Mouse (Mus musculus): ENCODE measurements around the gene Fam102a. TPM values are rescaled to one million over a fixed set of nuclear protein-coding genes. Genes with fewer than 3 reads are reported as not detected.

Gene Fam102a
- polyA plus RNA-seq, 1 experiment from 2014 or later, result 7.6 TPM

Other genes starting within 250 kb of the Fam102a start
- 21.5 and 21.6 TPM in 2 replicates for gene Golga2, start 247.9 kb upstream of the Fam102a start, polyA plus RNA-seq (2015; fragmentation: Nextera tagmentation; extraction: Ambion mirVana)
- gene Swi5, start 247.3 kb upstream of the Fam102a start, polyA plus RNA-seq (2015; fragmentation: Nextera tagmentation; extraction: Ambion mirVana), result 342 and 377 TPM in 2 replicates
- 47.1 and 51.4 TPM in 2 replicates for gene Ciz1, start 183.0 kb upstream of the Fam102a start, polyA plus RNA-seq (2015; fragmentation: Nextera tagmentation; extraction: Ambion mirVana)
- 11.8 and 12.5 TPM in 2 replicates for gene Dnm1, start 182.0 kb upstream of the Fam102a start, polyA plus RNA-seq (2015; fragmentation: Nextera tagmentation; extraction: Ambion mirVana)
- 44.2 and 45.8 TPM in 2 replicates for gene 1110008P14Rik, start 153.4 kb upstream of the Fam102a start, polyA plus RNA-seq (2015; fragmentation: Nextera tagmentation; extraction: Ambion mirVana)
- 2.2 and 4.2 TPM in 2 replicates for gene Lcn2, start 147.1 kb upstream of the Fam102a start, polyA plus RNA-seq (2015; fragmentation: Nextera tagmentation; extraction: Ambion mirVana)
- gene Ptges2, start 139.4 kb upstream of the Fam102a start, polyA plus RNA-seq (2015; fragmentation: Nextera tagmentation; extraction: Ambion mirVana), result 49.1 and 49.8 TPM in 2 replicates
- 5.1 and 5.3 TPM in 2 replicates for gene Naif1, start 84.9 kb upstream of the Fam102a start, polyA plus RNA-seq (2015; fragmentation: Nextera tagmentation; extraction: Ambion mirVana)
- gene Slc25a25, start 83.9 kb upstream of the Fam102a start, polyA plus RNA-seq (2015; fragmentation: Nextera tagmentation; extraction: Ambion mirVana), result 19.3 and 19.9 TPM in 2 replicates
- 123 and 128 TPM in 2 replicates for gene Dpm2, start 35.5 kb downstream of the Fam102a start, polyA plus RNA-seq (2015; fragmentation: Nextera tagmentation; extraction: Ambion mirVana)
- 0.33 and 0.34 TPM in 2 replicates for gene Pip5kl1, start 39.5 kb downstream of the Fam102a start, polyA plus RNA-seq (2015; fragmentation: Nextera tagmentation; extraction: Ambion mirVana)
- gene 9430097D07Rik, start 40.4 kb downstream of the Fam102a start, polyA plus RNA-seq (2015; fragmentation: Nextera tagmentation; extraction: Ambion mirVana), result not detected in 2 replicates
- gene St6galnac4, start 51.8 kb downstream of the Fam102a start, polyA plus RNA-seq (2015; fragmentation: Nextera tagmentation; extraction: Ambion mirVana), result 14.7 and 16.5 TPM in 2 replicates
- gene St6galnac6, start 64.4 kb downstream of the Fam102a start, polyA plus RNA-seq (2015; fragmentation: Nextera tagmentation; extraction: Ambion mirVana), result 12.3 and 15.2 TPM in 2 replicates
- gene Ak1, start 86.4 kb downstream of the Fam102a start, polyA plus RNA-seq (2015; fragmentation: Nextera tagmentation; extraction: Ambion mirVana), result 15.3 and 18.6 TPM in 2 replicates
- gene Eng, start 111.3 kb downstream of the Fam102a start, polyA plus RNA-seq (2015; fragmentation: Nextera tagmentation; extraction: Ambion mirVana), result 66.8 and 70.3 TPM in 2 replicates
- 29.8 and 32.0 TPM in 2 replicates for gene Fpgs, start 168.8 kb downstream of the Fam102a start, polyA plus RNA-seq (2015; fragmentation: Nextera tagmentation; extraction: Ambion mirVana)
- 83.4 and 86.0 TPM in 2 replicates for gene Cdk9, start 177.7 kb downstream of the Fam102a start, polyA plus RNA-seq (2015; fragmentation: Nextera tagmentation; extraction: Ambion mirVana)
- gene Sh2d3c, start 185.7 kb downstream of the Fam102a start, polyA plus RNA-seq (2015; fragmentation: Nextera tagmentation; extraction: Ambion mirVana), result 26.1 and 26.5 TPM in 2 replicates
- 0.26 TPM in 1 of 2 replicates, not detected in the other for gene 6330409D20Rik, start 205.7 kb downstream of the Fam102a start, polyA plus RNA-seq (2015; fragmentation: Nextera tagmentation; extraction: Ambion mirVana)
- gene Tor2a, start 221.9 kb downstream of the Fam102a start, polyA plus RNA-seq (2015; fragmentation: Nextera tagmentation; extraction: Ambion mirVana), result 73.1 and 74.0 TPM in 2 replicates
- gene Ttc16, start 240.3 kb downstream of the Fam102a start, polyA plus RNA-seq (2015; fragmentation: Nextera tagmentation; extraction: Ambion mirVana), result 0.32 and 0.34 TPM in 2 replicates
- gene Ptrh1, start 240.5 kb downstream of the Fam102a start, polyA plus RNA-seq (2015; fragmentation: Nextera tagmentation; extraction: Ambion mirVana), result 5.4 and 6.3 TPM in 2 replicates
- 0.58 and 1.2 TPM in 2 replicates for gene Cfap157, start 249.1 kb downstream of the Fam102a start, polyA plus RNA-seq (2015; fragmentation: Nextera tagmentation; extraction: Ambion mirVana)